Mouse (Mus musculus) liver, embryonic 16.5 days (tissue): ENCODE data around the gene Med28. TPM values are rescaled to one million over a fixed set of nuclear protein-coding genes. Genes with fewer than 3 reads are reported as not detected.
A peak's percentile ranks its signal among the peaks of the same experiment; 100 is the strongest.

ENCODE experiments used
- ATAC-seq: fragments of 200-750 bp; cut with Nextera tagmentation; 2 replicates; pipeline ENCODE4 v1.8.0; 2017; ENCODE audit warnings: low read depth, mild to moderate bottlenecking, moderate number of reproducible peaks, moderate library complexity
- H3K27ac ChIP-seq: fragments of 300-500 bp; sonication (generic); 2 replicates; pipeline ENCODE4 v1.5.1; 2014; ENCODE audit warnings: mild to moderate bottlenecking, low read length
- H3K27me3 ChIP-seq: fragments of 300-500 bp; sonication (generic); 2 replicates; pipeline ENCODE4 v1.6.1; 2014; ENCODE audit warnings: low read depth, low read length, mixed read lengths; ENCODE audit not compliant: control insufficient read depth, insufficient read depth
- H3K36me3 ChIP-seq: fragments of 300-500 bp; sonication (generic); 2 replicates; pipeline ENCODE4 v1.6.1; 2014; ENCODE audit warnings: mild to moderate bottlenecking; ENCODE audit not compliant: control insufficient read depth, insufficient read depth
- H3K4me1 ChIP-seq: fragments of 300-500 bp; sonication (generic); 2 replicates; pipeline ENCODE4 v1.6.1; 2014; ENCODE audit warnings: low read depth, low read length, mixed read lengths; ENCODE audit not compliant: control insufficient read depth
- H3K4me2 ChIP-seq: fragments of 300-500 bp; sonication (generic); 2 replicates; pipeline ENCODE4 v1.6.1; 2014; ENCODE audit warnings: low read depth, low read length, mixed read lengths
- H3K4me3 ChIP-seq: fragments of 300-500 bp; sonication (generic); 2 replicates; pipeline ENCODE4 v1.5.1; 2014; ENCODE audit warnings: low read depth, mild to moderate bottlenecking, low read length
- H3K9ac ChIP-seq: fragments of 300-500 bp; sonication (generic); 2 replicates; pipeline ENCODE4 v1.6.1; 2014; ENCODE audit warnings: low read depth, low read length
- H3K9me3 ChIP-seq: fragments of 300-500 bp; sonication (generic); replicated peaks from 2 replicates; pipeline ENCODE4 v1.6.1; 2016; ENCODE audit warnings: low read length; ENCODE audit not compliant: control insufficient read depth
- WGBS: fragments of 180-500 bp; shearing (Covaris S2); extraction: QIAGEN DNeasy Blood & Tissue Kit; methylation state at CpG from one replicate; pipeline ENCODE4 v1.1.7; 2014; ENCODE audit not compliant: insufficient replicate concordance; 5-methylcytosine and 5-hydroxymethylcytosine counted together
- polyA plus RNA-seq: library from polyadenylated mRNA; unstranded; fragments of >200 nt; fragmentation: Nextera tagmentation; extraction: Ambion mirVana; gene quantifications from 2 replicates; pipeline ENCODE4 v1.2.1, GENCODE M21; 2015

Gene Med28
- polyA plus RNA-seq, 1 experiment from 2014 or later = 73.1 TPM

GRCm38 (mm10) chr5:45525101-45525500 is 5.1 kb downstream of the Med28 start:
- no peaks in the 10 kb centered on the region for H3K9me3 ChIP-seq
- H3K4me3 ChIP-seq = no peak overlapping the region
- no peak overlapping the region for H3K9ac ChIP-seq
- H3K27me3 ChIP-seq = no peaks in the 10 kb centered on the region
- no peak for ATAC-seq
- 80% methylated on average over 10 of the region's 10 CpGs for WGBS
- peaks cover 23% of the 10 kb centered on the region for H3K36me3 ChIP-seq
- H3K4me2 ChIP-seq = no peak overlapping the region
- H3K4me1 ChIP-seq = peaks cover 13% of the 10 kb centered on the region
- H3K27ac ChIP-seq = no peak overlapping the region

GRCm38 (mm10) chr5:45526338-45526737 is 6.3 kb downstream of the Med28 start:
- no peaks in the 10 kb centered on the region for H3K27me3 ChIP-seq
- WGBS = 69% methylated on average over 4 of the region's 4 CpGs
- H3K4me3 ChIP-seq = no peak overlapping the region
- H3K4me1 ChIP-seq = peaks cover 8% of the 10 kb centered on the region
- H3K9me3 ChIP-seq = no peaks in the 10 kb centered on the region
- H3K9ac ChIP-seq = no peak overlapping the region
- H3K36me3 ChIP-seq = peaks cover 23% of the 10 kb centered on the region
- no peak overlapping the region for H3K4me2 ChIP-seq
- ATAC-seq = no peak
- H3K27ac ChIP-seq = no peak overlapping the region

- Histone ChIP-seq H3K36me3 (peaks cover 17% of the 10 kb centered on the region), H3K9ac (no peak overlapping the region), H3K4me3 (no peak overlapping the region), H3K4me1 (no peaks in the 10 kb centered on the region), H3K27ac (no peak overlapping the region), H3K4me2 (no peak overlapping the region), H3K9me3 (no peaks in the 10 kb centered on the region), H3K27me3 (no peaks in the 10 kb centered on the region)
- WGBS = 75% methylated on average over 3 of the region's 3 CpGs
- no peak for ATAC-seq
These were observed 9.7 kb downstream of the Med28 start for GRCm38 (mm10) chr5:45529696-45530095.

GRCm38 (mm10) chr5:45534319-45535098 is 14.5 kb downstream of the Med28 start:
- H3K4me3 ChIP-seq = no peak overlapping the region
- H3K27ac ChIP-seq = no peak overlapping the region
- H3K9me3 ChIP-seq = no peaks in the 10 kb centered on the region
- H3K4me2 ChIP-seq = peak overlapping the region; percentile 28
- no peaks in the 10 kb centered on the region for H3K36me3 ChIP-seq
- peak; percentile 88 for ATAC-seq
- WGBS = 5% methylated on average over 15 of the region's 17 CpGs
- H3K9ac ChIP-seq = no peak overlapping the region
- no peaks in the 10 kb centered on the region for H3K4me1 ChIP-seq
- H3K27me3 ChIP-seq = no peaks in the 10 kb centered on the region

GRCm38 (mm10) chr5:45535177-45535576 is 15.1 kb downstream of the Med28 start:
- Histone ChIP-seq H3K27ac (no peak overlapping the region), H3K27me3 (no peaks in the 10 kb centered on the region), H3K9ac (no peak overlapping the region), H3K36me3 (no peaks in the 10 kb centered on the region), H3K4me3 (no peak overlapping the region), H3K9me3 (no peaks in the 10 kb centered on the region), H3K4me2 (no peak overlapping the region), H3K4me1 (no peaks in the 10 kb centered on the region)
- no peak for ATAC-seq
- WGBS = 47% methylated on average over 4 of the region's 4 CpGs

- no peak for ATAC-seq
- Histone ChIP-seq H3K9me3 (no peaks in the 10 kb centered on the region), H3K36me3 (no peaks in the 10 kb centered on the region), H3K27ac (no peak overlapping the region), H3K9ac (no peak overlapping the region), H3K27me3 (no peaks in the 10 kb centered on the region), H3K4me3 (no peak overlapping the region), H3K4me2 (no peak overlapping the region), H3K4me1 (no peaks in the 10 kb centered on the region)
- 53% methylated on average over 10 of the region's 10 CpGs for WGBS
These were observed 19.5 kb downstream of the Med28 start for GRCm38 (mm10) chr5:45539502-45539901.

- no peak for ATAC-seq
- 69% methylated on average over 5 of the region's 5 CpGs for WGBS
- H3K4me2 ChIP-seq = no peak overlapping the region
- no peaks in the 10 kb centered on the region for H3K9me3 ChIP-seq
- no peaks in the 10 kb centered on the region for H3K4me1 ChIP-seq
- no peak overlapping the region for H3K9ac ChIP-seq
- no peak overlapping the region for H3K27ac ChIP-seq
- H3K36me3 ChIP-seq = no peaks in the 10 kb centered on the region
- no peak overlapping the region for H3K4me3 ChIP-seq
- H3K27me3 ChIP-seq = no peaks in the 10 kb centered on the region
These were observed 23.3 kb downstream of the Med28 start for GRCm38 (mm10) chr5:45543374-45543773.

- Histone ChIP-seq H3K4me2 (no peak overlapping the region), H3K27ac (no peak overlapping the region), H3K4me3 (no peak overlapping the region), H3K4me1 (no peaks in the 10 kb centered on the region), H3K36me3 (no peaks in the 10 kb centered on the region), H3K9ac (no peak overlapping the region), H3K9me3 (no peaks in the 10 kb centered on the region), H3K27me3 (no peaks in the 10 kb centered on the region)
- ATAC-seq = no peak
- WGBS = 65% methylated on average over 1 of the region's 1 CpGs
These were observed 29.6 kb downstream of the Med28 start for GRCm38 (mm10) chr5:45549586-45549985.

- ATAC-seq = no peak
- no peaks in the 10 kb centered on the region for H3K9me3 ChIP-seq
- H3K4me3 ChIP-seq = no peak overlapping the region
- H3K4me1 ChIP-seq = no peaks in the 10 kb centered on the region
- no peaks in the 10 kb centered on the region for H3K36me3 ChIP-seq
- WGBS = 24% methylated on average over 6 of the region's 6 CpGs
- H3K27ac ChIP-seq = no peak overlapping the region
- no peak overlapping the region for H3K4me2 ChIP-seq
- H3K9ac ChIP-seq = no peak overlapping the region
- no peaks in the 10 kb centered on the region for H3K27me3 ChIP-seq
These were observed 44.0 kb downstream of the Med28 start for GRCm38 (mm10) chr5:45564054-45564453.
